Mouse (Mus musculus): ENCODE measurements at regions not wholly inside any gene's neighbourhood (a gene's known extent, or its start where the extent isn't known, plus 50 kb on each side); places are given as distances from the start of the nearest gene placed in this dataset.
A peak's percentile ranks its signal among the peaks of the same experiment; 100 is the strongest.

- no peak for DNase-seq (ENCODE audit: low spot score in 2 of 2)
Measured at GRCm38 (mm10) chr8:15840632-15841252, 794.9 kb upstream of the BB014433 start.

GRCm38 (mm10) chr8:15832752-15833151, 786.9 kb upstream of the BB014433 start:
- no peak for TF ChIP-seq CTCF (conservative IDR thresholded peaks at IDR 0.05)
- no peak overlapping the region for H3K4me3 ChIP-seq
- no peak overlapping the region for H3K27ac ChIP-seq
- DNase-seq (ENCODE audit: low spot score in 2 of 2) = no peak

More at GRCm38 (mm10) chr8:15840632-15841252, 794.9 kb upstream of the BB014433 start:
- no peak for TF ChIP-seq CTCF (conservative IDR thresholded peaks at IDR 0.05)
- no peak overlapping the region for H3K4me3 ChIP-seq
- no peak overlapping the region for H3K27ac ChIP-seq

- H3K4me3 ChIP-seq = no peak overlapping the region
- no peak for DNase-seq (ENCODE audit: low spot score in 2 of 2)
- H3K27ac ChIP-seq = no peak overlapping the region
- peak; percentile 41 for TF ChIP-seq CTCF (conservative IDR thresholded peaks at IDR 0.05)
Measured at GRCm38 (mm10) chr8:15821579-15822191, 775.8 kb upstream of the BB014433 start.

DNA sequence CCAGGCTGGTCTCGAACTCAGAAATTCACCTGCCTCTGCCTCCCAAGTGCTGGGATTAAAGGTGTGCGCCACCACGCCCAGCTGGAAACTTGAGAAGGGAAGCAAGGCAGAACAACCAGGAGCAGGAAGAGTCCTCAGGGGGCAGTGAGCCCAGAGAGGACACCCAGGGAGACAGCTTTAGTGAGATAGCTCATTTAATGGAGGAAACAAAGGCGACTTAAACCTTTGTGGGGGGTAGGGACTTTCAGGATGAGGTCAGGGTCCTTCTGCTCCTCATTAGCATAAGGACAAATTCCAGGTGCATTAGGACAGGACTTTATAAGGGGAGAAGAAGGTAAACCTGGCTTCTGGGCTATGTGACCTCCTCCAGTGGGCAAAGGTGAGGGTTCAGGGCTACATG, 742.5 kb upstream of the BB014433 start:
- TF ChIP-seq CTCF (conservative IDR thresholded peaks at IDR 0.05) = no peak
- Histone ChIP-seq H3K4me3 (no peak overlapping the region), H3K27ac (no peak overlapping the region)
- no peak for DNase-seq (ENCODE audit: low spot score in 2 of 2)
